Mouse (Mus musculus) retina, postnatal 7 days (tissue): ENCODE results near the gene Zdhhc11.
"Not testable (repeated sequence)": the region's sequence is repeated elsewhere in the genome, so short reads cannot be mapped to it uniquely, and the experiment has no call there.

ENCODE experiments used
- DNase-seq: peaks from one replicate; pipeline ENCODE4 v3.0.0-alpha.2; 2012; ENCODE audit warnings: low read depth, low spot score

Gene Zdhhc11

DNA sequence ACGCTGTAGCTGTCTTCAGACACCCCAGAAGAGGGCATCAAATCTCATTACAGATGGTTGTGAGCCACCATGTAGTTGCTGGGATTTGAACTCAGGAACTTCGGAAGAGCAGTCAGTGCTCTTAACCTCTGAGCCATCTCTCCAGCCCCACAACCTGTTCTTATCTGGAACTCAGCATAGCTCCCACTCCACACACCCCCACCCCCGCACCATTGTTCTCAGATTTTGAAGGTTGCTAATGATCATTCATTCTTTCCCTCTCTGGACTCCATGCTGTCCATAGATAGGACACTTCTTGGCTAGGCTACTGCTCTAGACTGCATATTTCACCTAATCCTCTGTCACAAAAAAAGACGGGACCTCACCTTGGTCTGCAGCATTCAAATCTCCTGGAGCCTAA, 43.2 kb downstream of the Zdhhc11 start:
- not testable (repeated sequence) for DNase-seq

- not testable (repeated sequence) for DNase-seq
Measured at GRCm38 (mm10) chr13:74008216-74008615, 44.6 kb downstream of the Zdhhc11 start.

- peak; percentile 50 for DNase-seq
Measured at GRCm38 (mm10) chr13:74008948-74009718, 45.5 kb downstream of the Zdhhc11 start, which contains the start of gene Tppp. Gene Tppp (plus strand): TSS chr13:74009407.

GRCm38 (mm10) chr13:74009791-74010614, 46.4 kb downstream of the Zdhhc11 start:
- peak; percentile 39 for DNase-seq

DNA sequence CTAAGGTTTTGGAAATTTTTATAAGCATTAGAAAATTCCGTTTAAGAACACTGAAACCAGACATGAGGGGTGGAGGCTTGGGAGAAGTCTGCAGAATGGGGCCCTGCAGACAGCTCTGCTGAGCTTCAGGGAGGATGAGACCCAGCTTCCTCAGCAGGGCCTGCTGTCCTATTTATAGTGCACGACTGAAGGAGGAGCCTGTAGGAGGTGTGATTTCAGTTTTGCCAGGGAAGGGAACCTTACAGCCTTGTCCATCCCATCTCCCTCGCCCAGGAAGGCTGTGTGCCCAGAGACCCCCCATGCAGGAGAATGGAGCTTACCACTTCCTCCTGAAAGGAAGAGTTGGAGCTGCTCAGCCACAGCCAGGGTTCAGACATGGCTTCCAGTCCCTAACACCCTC, 47.0 kb downstream of the Zdhhc11 start:
- DNase-seq, result no peak

- DNase-seq, result no peak
Measured at GRCm38 (mm10) chr13:74015908-74016307, 52.3 kb downstream of the Zdhhc11 start.

GRCm38 (mm10) chr13:74017426-74017825, 53.8 kb downstream of the Zdhhc11 start:
- DNase-seq, result no peak

DNA sequence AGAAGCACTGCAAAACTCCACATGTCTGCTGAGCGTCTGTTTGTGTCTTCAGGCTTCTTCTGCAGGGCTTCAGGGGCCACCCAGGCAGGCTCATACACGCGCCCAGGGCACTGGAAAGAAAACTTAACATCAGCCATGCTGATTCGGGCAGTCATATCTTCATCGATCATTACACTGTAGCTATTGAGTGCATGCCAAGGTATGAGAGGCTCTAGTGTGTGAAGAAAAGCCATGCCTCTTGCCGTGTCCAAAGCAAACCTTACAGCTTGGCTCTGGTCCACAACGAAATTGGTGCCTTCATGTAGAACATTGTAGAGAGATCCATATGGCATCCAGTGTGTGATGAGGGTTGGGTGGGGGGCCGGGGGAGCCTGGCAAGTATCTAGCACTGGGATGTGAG, 55.4 kb downstream of the Zdhhc11 start:
- DNase-seq, result not testable (repeated sequence)

- no peak for DNase-seq
Measured at GRCm38 (mm10) chr13:74025151-74026081, 61.8 kb downstream of the Zdhhc11 start.

DNA sequence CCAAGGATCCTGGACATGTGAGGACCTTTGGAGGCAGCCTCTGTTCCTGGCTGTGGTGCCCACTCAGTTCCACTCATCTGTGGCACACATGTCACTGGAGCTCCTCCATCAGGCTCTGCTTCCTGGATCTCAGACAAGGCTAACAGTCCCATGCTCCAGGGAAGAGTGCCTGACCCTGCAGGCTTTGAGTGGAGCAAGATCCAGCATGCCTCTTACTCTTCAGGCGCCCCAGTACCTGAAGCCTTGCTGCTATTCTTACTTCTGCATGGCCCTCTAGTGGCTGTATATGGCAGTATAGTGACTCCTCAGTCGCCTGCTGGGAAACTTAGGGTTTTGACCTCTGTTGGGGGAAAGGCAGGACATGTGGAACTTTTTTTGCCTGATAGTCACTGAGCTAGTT, 62.6 kb downstream of the Zdhhc11 start:
- DNase-seq, result no peak

- no peak for DNase-seq
Measured at GRCm38 (mm10) chr13:74028116-74028515, 64.5 kb downstream of the Zdhhc11 start.

- no peak for DNase-seq
Measured at GRCm38 (mm10) chr13:74029013-74029412, 65.4 kb downstream of the Zdhhc11 start.

GRCm38 (mm10) chr13:74030691-74031090, 67.0 kb downstream of the Zdhhc11 start:
- DNase-seq, result no peak

DNA sequence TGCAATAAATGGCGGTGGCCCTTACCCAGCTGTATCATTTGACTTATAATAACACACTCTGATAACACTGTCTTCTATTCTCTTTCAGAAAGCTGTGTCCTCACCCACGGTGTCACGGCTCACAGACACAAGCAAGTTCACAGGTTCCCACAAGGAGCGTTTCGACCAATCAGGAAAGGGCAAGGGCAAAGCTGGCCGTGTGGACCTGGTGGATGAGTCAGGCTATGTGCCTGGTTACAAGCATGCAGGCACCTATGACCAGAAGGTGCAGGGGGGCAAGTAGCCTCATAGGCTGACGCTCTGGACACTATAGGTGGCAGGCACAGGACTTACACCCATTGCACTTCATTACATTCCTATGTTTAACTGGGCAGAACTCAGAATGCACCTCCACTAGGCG, 67.5 kb downstream of the Zdhhc11 start:
- DNase-seq, result no peak

DNA sequence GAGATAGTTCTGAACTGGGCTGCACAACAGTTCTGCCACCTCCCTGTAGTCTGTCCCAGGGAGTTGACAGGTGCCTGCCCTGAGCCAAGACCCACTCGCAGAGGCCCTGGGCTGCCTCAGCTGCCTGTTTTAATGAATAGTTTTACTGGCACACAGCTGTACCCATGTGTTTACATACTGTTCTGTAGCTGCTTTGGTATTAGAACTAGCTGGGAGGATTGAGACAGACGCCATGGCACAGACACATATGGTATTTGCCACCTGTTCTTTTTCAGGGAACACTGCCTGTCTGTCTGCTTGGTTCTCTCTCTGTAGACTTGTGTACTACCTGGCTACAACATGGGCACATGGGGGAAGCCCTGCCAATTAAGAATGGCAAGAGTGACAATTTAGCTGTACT, 71.1 kb downstream of the Zdhhc11 start:
- DNase-seq, result no peak

DNA sequence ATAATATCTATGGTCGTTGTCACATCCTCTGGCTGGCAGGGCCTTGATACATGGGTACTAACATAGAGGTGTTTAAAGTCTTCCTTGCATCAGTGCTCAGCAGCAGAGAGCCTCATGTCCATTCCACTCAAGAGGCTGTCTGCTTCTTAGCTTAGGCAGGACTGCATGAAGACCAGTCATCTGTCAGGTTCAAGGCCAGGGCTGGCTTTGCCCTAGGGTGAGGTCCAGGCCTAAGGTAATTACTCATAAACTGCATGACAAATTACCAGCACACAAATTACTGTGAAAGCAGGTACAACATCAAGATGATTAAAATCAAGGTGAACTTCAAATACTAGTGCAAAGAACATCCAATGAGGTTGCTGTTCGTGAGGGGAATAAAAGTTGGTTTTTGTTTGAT, 72.1 kb downstream of the Zdhhc11 start:
- no peak for DNase-seq

GRCm38 (mm10) chr13:74039926-74040325, 76.3 kb downstream of the Zdhhc11 start:
- DNase-seq, result no peak
